Mouse (Mus musculus) spleen, postnatal 4 days (tissue): ENCODE measurements around the gene Olfr680-ps1.
"Not testable (repeated sequence)": the region's sequence is repeated elsewhere in the genome, so short reads cannot be mapped to it uniquely, and the experiment has no call there.

Source experiments
- DNase-seq, 2 experiments: peaks; one replicate each; pipeline ENCODE4 v3.0.0; 2022; ENCODE audit warnings: low spot score in 2 of 2

Gene Olfr680-ps1

DNA sequence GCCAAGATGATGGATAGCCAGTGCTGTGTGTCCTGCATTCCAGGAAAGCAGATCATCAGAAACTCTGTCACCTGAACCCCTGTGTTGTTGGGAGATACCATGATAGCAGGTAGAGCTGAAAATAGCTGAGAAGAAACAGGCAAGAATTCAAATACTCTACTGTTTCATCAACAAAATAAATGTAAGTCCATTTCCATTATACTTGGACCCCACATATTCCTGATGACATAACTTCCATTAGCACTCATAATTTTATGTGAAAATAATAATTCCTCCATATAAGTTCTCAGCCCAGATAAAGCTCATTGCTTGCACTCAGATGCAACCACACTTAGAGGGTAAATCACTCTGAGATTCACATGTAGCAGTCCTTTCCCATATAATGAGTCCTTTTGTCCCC, at the start of gene Olfr680-ps1:
TSS of gene Olfr680-ps1 (minus strand) at position 101 of the 400 bp plus-strand sequence.
- DNase-seq, result not testable (repeated sequence)

DNA sequence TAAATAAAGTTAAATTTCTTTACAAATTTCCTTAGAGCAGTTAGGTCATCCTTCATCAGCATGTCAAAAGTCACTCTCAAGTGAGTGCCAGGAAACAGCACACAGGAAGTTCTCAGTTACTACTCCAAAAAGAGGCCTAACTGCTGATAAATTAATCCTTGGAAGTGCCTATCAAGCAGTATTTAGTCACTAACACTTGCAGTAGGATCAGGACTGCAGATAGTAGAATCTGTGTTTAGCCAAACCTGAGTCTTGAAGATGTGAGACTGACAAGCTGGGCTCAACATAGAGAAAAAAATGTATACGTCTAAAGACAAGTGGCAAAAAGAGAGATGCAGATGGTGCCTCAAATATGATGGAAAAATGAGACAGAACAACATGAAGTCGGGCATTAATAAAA, 48.7 kb upstream of the Olfr680-ps1 start:
- DNase-seq, result no peak

DNA sequence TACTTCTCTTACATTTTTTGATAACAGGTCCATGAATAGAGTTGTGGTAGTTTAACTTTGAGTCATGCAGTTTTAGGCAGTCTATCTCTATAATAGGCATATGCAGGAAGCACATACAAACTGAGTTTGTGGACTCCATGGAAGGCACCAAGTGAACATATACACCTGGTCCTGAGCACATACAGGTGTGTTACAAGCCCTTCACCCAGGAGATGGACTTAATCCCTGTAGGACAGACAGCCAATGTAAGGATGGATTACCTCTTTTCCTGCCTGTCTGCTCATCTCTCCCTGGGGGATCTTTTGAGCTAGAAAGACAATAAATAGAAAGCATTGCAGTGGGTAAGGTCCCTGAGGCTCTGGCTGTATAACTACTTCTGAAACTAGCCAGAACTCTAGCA, 23.9 kb upstream of the Olfr680-ps1 start, which contains the start of gene Olfr681:
TSS of gene Olfr681 (plus strand) at position 301 of the 400 bp plus-strand sequence.
- no peak for DNase-seq

DNA sequence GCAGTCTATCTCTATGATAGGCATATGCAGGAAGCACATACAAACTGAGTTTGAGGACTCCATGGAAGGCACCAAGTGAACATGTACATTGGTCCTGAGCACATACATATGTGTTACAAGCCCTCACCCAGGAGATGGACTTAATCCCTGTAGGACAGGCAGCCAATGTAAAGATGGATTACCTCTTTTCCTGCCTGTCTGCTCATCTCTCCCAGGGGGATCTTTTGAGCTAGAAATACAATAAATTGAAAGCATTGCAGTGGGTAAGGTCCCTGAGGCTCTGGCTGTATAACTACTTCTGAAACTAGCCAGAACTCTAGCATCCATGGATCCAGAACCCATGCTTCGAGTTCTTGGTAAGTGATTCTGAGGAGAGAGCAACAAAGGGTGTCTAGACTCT, 11.7 kb downstream of the Olfr680-ps1 start, which contains the start of gene Olfr679:
TSS of gene Olfr679 (plus strand) at position 301 of the 400 bp plus-strand sequence.
- no peak for DNase-seq

DNA sequence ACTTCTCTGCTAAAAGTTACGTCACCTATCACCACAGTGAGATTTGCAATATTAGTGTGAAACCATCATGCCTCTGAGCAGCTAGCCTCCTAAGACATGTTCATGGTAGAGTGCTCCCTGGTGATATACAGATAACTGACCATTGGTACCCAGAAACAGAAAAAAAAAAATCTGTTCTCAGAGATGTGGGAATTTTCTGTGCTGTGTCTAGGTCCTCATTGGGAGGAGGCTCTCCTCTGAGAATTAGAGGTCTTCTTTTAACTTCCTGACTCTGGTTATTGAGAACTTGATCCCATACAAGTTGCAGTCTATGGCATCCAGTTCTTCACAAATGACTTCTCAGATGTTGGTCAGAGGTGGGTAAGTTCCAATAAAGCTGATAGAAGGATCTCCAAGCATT, 28.4 kb downstream of the Olfr680-ps1 start, which contains the start of gene Olfr678:
TSS of gene Olfr678 (plus strand) at position 301 of the 400 bp plus-strand sequence.
- DNase-seq, result no peak

DNA sequence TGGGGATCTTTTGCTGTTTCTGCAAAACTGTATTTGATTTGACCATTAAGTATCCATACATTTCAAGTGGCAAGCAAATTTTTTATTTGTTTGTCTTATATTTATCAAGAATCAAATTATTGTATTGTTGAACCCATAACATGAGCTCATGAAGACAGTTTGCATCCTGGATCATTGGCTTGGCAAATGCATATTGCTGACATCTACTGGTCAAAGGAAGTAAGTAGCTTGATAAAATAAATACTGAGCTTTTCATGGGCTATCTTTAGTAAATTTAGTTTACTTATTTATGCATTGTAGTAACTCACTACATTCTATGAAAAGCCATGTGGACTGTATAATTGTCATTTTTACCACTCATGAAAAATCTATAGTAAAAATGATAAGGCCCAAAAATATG, 33.7 kb downstream of the Olfr680-ps1 start:
- DNase-seq, result no peak
